Mouse (Mus musculus) neural tube, embryonic 13.5 days (tissue): Measurements from ENCODE around the gene Ddit4l. TPM values are rescaled to one million over a fixed set of nuclear protein-coding genes. Genes with fewer than 3 reads are reported as not detected.
"Not testable (repeated sequence)": the region's sequence is repeated elsewhere in the genome, so short reads cannot be mapped to it uniquely, and the experiment has no call there.

Source experiments
- ATAC-seq: fragments of 200-750 bp; cut with Nextera tagmentation; 2 replicates; pipeline ENCODE4 v1.8.0; 2017; ENCODE audit warnings: low read depth, mild to moderate bottlenecking, moderate TSS enrichment, moderate library complexity
- H3K27ac ChIP-seq: fragments of 300-500 bp; sonication (generic); replicated peaks from 2 replicates; pipeline ENCODE4 v1.5.1; 2015; ENCODE audit warnings: moderate library complexity, mild to moderate bottlenecking, inconsistent platforms
- H3K27me3 ChIP-seq: fragments of 300-500 bp; sonication (generic); 2 replicates; pipeline ENCODE4 v1.6.1; 2015; ENCODE audit warnings: mild to moderate bottlenecking, inconsistent platforms
- H3K36me3 ChIP-seq: fragments of 300-500 bp; sonication (generic); 2 replicates; pipeline ENCODE4 v1.6.1; 2015; ENCODE audit warnings: mild to moderate bottlenecking, inconsistent platforms
- H3K4me1 ChIP-seq: fragments of 300-500 bp; sonication (generic); replicated peaks from 2 replicates; pipeline ENCODE4 v1.6.1; 2015; ENCODE audit warnings: inconsistent platforms
- H3K4me2 ChIP-seq: fragments of 300-500 bp; sonication (generic); 2 replicates; pipeline ENCODE4 v1.6.1; 2015; ENCODE audit warnings: inconsistent platforms, mild to moderate bottlenecking, moderate library complexity
- H3K4me3 ChIP-seq: fragments of 300-500 bp; sonication (generic); 2 replicates; pipeline ENCODE4 v1.5.1; 2015; ENCODE audit warnings: mild to moderate bottlenecking, inconsistent platforms
- H3K9ac ChIP-seq: fragments of 300-500 bp; sonication (generic); 2 replicates; pipeline ENCODE4 v1.6.1; 2015; ENCODE audit warnings: moderate library complexity, mild to moderate bottlenecking, inconsistent platforms
- H3K9me3 ChIP-seq: fragments of 300-500 bp; sonication (generic); 2 replicates; pipeline ENCODE4 v1.6.1; 2016; ENCODE audit warnings: inconsistent platforms
- WGBS: fragments of 180-500 bp; shearing (Covaris S2); methylation state at CpG from one replicate; pipeline ENCODE4 v1.1.7; 2015; 5-methylcytosine and 5-hydroxymethylcytosine counted together
- microRNA-seq: library from miRNA; unstranded; fragments of <30 nt; microRNA quantifications from one replicate; pipeline ENCODE4, GENCODE M21; 2016
- polyA plus RNA-seq: library from polyadenylated mRNA; unstranded; fragments of >200 nt; fragmentation: Nextera tagmentation; extraction: Ambion mirVana; gene quantifications from 2 replicates; pipeline ENCODE4 v1.2.1, GENCODE M21; 2015

Gene Ddit4l
- polyA plus RNA-seq, 1 experiment from 2014 or later, result 20.7 TPM

DNA sequence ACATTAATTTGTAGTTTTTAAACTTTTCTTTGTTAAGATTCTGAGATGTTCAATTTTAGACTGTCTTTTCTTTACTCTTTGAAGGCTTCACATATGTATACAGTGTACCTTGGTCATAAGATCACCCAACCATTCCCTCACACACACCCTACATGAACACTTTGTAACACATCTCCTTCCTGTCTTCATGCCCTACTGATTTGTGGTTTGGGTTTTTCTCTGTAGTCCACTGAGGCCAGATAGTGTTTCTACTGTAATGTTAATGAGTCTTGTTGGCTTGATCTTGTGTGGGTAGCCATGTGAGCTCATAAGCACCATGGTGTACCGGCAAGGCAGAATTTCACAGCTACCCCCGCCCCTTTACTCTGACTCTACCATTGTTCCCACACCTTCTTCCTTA is 31.4 kb downstream of the Ddit4l start:
- Histone ChIP-seq H3K4me2 (no peak overlapping the region), H3K9me3 (no peaks in the 10 kb centered on the region), H3K9ac (no peak overlapping the region), H3K27me3 (no peaks in the 10 kb centered on the region), H3K4me3 (no peak overlapping the region), H3K4me1 (no peaks in the 10 kb centered on the region), H3K27ac (no peak overlapping the region), H3K36me3 (no peaks in the 10 kb centered on the region)
- 89% methylated on average over 2 of the region's 2 CpGs for WGBS
- ATAC-seq, result no peak

DNA sequence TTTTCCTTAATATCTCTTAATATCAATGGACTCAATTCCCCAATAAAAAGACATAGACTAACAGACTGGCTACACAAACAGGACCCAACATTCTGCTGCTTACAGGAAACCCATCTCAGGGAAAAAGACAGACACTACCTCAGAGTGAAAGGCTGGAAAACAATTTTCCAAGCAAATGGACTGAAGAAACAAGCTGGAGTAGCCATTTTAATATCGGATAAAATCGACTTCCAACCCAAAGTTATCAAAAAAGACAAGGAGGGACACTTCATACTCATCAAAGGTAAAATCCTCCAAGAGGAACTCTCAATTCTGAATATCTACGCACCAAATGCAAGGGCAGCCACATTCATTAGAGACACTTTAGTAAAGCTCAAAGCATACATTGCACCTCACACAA is 49.8 kb downstream of the Ddit4l start, which contains the start of gene Gm21962:
Gene Gm21962 (plus strand): TSS at position 301 of the 400 bp plus-strand sequence.
- not testable (repeated sequence) for H3K9ac ChIP-seq, H3K4me1 ChIP-seq
- WGBS, result no CpG with 5 or more reads among the region's 3 CpGs

More for the DNA sequence above, 49.8 kb downstream of the Ddit4l start, which contains the start of gene Gm21962:
- H3K9me3 ChIP-seq, H3K27me3 ChIP-seq, H3K36me3 ChIP-seq, ATAC-seq, H3K27ac ChIP-seq, H3K4me2 ChIP-seq, H3K4me3 ChIP-seq: not testable (repeated sequence)

Small RNA genes within 50 kb of the gene (microRNA-seq; reads per million reads assigned to microRNA genes)
- not detected for gene Gm22468

Other genes with a start within 250 kb of the Ddit4l start
- gene Gm21962, start 49.9 kb downstream of the Ddit4l start, polyA plus RNA-seq, result not detected in 2 replicates
- gene H2afz, start 242.9 kb downstream of the Ddit4l start, polyA plus RNA-seq, result 1,003 and 1,122 TPM in 2 replicates
- gene Dnajb14, start 246.1 kb downstream of the Ddit4l start, polyA plus RNA-seq, result 12.9 and 13.0 TPM in 2 replicates